Mouse (Mus musculus): ENCODE measurements at regions not wholly inside any gene's neighbourhood (a gene's known extent, or its start where the extent isn't known, plus 50 kb on each side); places are given as distances from the start of the nearest gene placed in this dataset.

GRCm38 (mm10) chr6:143532380-143532779, 365.4 kb downstream of the Etnk1 start:
- Histone ChIP-seq H3K4me2 (ENCODE audit: low read depth, low read length) (no peak overlapping the region), H3K4me1 (ENCODE audit: control insufficient read depth, insufficient read depth, low read length) (peaks cover 16% of the 10 kb centered on the region), H3K9me3 (ENCODE audit: control insufficient read depth, low read length) (no peaks in the 10 kb centered on the region), H3K36me3 (ENCODE audit: control insufficient read depth, insufficient read depth, low read length) (no peaks in the 10 kb centered on the region), H3K27me3 (replicated peaks; ENCODE audit: control insufficient read depth, insufficient read depth, low read length) (no peaks in the 10 kb centered on the region), H3K9ac (ENCODE audit: low read depth, low read length) (no peak overlapping the region), H3K27ac (replicated peaks; ENCODE audit: low read depth, low read length) (no peak overlapping the region), H3K4me3 (ENCODE audit: low read depth, low read length) (no peak overlapping the region)
- no peak for ATAC-seq (ENCODE audit: low read depth)
- 87% methylated on average over 12 of the region's 12 CpGs for WGBS
- DNase-seq (ENCODE audit: low spot score): no peak

- no peak overlapping the region for H3K9ac ChIP-seq (ENCODE audit: low read depth, low read length)
- H3K27ac ChIP-seq (replicated peaks; ENCODE audit: low read depth, low read length): no peak overlapping the region
- peaks cover 16% of the 10 kb centered on the region for H3K4me1 ChIP-seq (ENCODE audit: control insufficient read depth, insufficient read depth, low read length)
- peak; percentile 7 for DNase-seq (ENCODE audit: low spot score)
- H3K36me3 ChIP-seq (ENCODE audit: control insufficient read depth, insufficient read depth, low read length): no peaks in the 10 kb centered on the region
- 71% methylated on average over 12 of the region's 12 CpGs for WGBS
- no peaks in the 10 kb centered on the region for H3K27me3 ChIP-seq (replicated peaks; ENCODE audit: control insufficient read depth, insufficient read depth, low read length)
- no peak overlapping the region for H3K4me2 ChIP-seq (ENCODE audit: low read depth, low read length)
- no peaks in the 10 kb centered on the region for H3K9me3 ChIP-seq (ENCODE audit: control insufficient read depth, low read length)
- no peak; the same call in 1 of the 2 replicates for ATAC-seq (ENCODE audit: low read depth)
- H3K4me3 ChIP-seq (ENCODE audit: low read depth, low read length): no peak overlapping the region
Observed at GRCm38 (mm10) chr6:143535265-143535664, 368.2 kb downstream of the Etnk1 start.

GRCm38 (mm10) chr6:143535726-143536125, 368.7 kb downstream of the Etnk1 start:
- no peaks in the 10 kb centered on the region for H3K36me3 ChIP-seq (ENCODE audit: control insufficient read depth, insufficient read depth, low read length)
- H3K4me1 ChIP-seq (ENCODE audit: control insufficient read depth, insufficient read depth, low read length): peaks cover 12% of the 10 kb centered on the region
- H3K27me3 ChIP-seq (replicated peaks; ENCODE audit: control insufficient read depth, insufficient read depth, low read length): no peaks in the 10 kb centered on the region
- 81% methylated on average over 15 of the region's 15 CpGs for WGBS
- ATAC-seq (ENCODE audit: low read depth) (no peak), DNase-seq (ENCODE audit: low spot score) (no peak)
- no peak overlapping the region for H3K9ac ChIP-seq (ENCODE audit: low read depth, low read length)
- H3K27ac ChIP-seq (replicated peaks; ENCODE audit: low read depth, low read length): no peak overlapping the region
- H3K4me2 ChIP-seq (ENCODE audit: low read depth, low read length): no peak overlapping the region
- no peak overlapping the region for H3K4me3 ChIP-seq (ENCODE audit: low read depth, low read length)
- H3K9me3 ChIP-seq (ENCODE audit: control insufficient read depth, low read length): no peaks in the 10 kb centered on the region

- DNase-seq (ENCODE audit: low spot score) (no peak), ATAC-seq (ENCODE audit: low read depth) (no peak)
- Histone ChIP-seq H3K4me3 (ENCODE audit: low read depth, low read length) (no peak overlapping the region), H3K36me3 (ENCODE audit: control insufficient read depth, insufficient read depth, low read length) (no peaks in the 10 kb centered on the region), H3K4me2 (ENCODE audit: low read depth, low read length) (no peak overlapping the region), H3K9me3 (ENCODE audit: control insufficient read depth, low read length) (no peaks in the 10 kb centered on the region), H3K27ac (replicated peaks; ENCODE audit: low read depth, low read length) (no peak overlapping the region), H3K4me1 (ENCODE audit: control insufficient read depth, insufficient read depth, low read length) (peaks cover 3% of the 10 kb centered on the region), H3K9ac (ENCODE audit: low read depth, low read length) (no peak overlapping the region), H3K27me3 (replicated peaks; ENCODE audit: control insufficient read depth, insufficient read depth, low read length) (no peaks in the 10 kb centered on the region)
- 83% methylated on average over 11 of the region's 11 CpGs for WGBS
Observed at GRCm38 (mm10) chr6:143536525-143537293, 369.7 kb downstream of the Etnk1 start.

GRCm38 (mm10) chr6:143547406-143547903, 380.4 kb downstream of the Etnk1 start:
- Histone ChIP-seq H3K4me2 (ENCODE audit: low read depth, low read length) (no peak overlapping the region), H3K36me3 (ENCODE audit: control insufficient read depth, insufficient read depth, low read length) (no peaks in the 10 kb centered on the region), H3K27me3 (replicated peaks; ENCODE audit: control insufficient read depth, insufficient read depth, low read length) (no peaks in the 10 kb centered on the region), H3K4me1 (ENCODE audit: control insufficient read depth, insufficient read depth, low read length) (no peaks in the 10 kb centered on the region), H3K27ac (replicated peaks; ENCODE audit: low read depth, low read length) (no peak overlapping the region), H3K9me3 (ENCODE audit: control insufficient read depth, low read length) (no peaks in the 10 kb centered on the region), H3K9ac (ENCODE audit: low read depth, low read length) (no peak overlapping the region), H3K4me3 (ENCODE audit: low read depth, low read length) (no peak overlapping the region)
- 80% methylated on average over 10 of the region's 10 CpGs for WGBS
- DNase-seq (ENCODE audit: low spot score) (no peak), ATAC-seq (ENCODE audit: low read depth) (no peak)

- H3K36me3 ChIP-seq (ENCODE audit: control insufficient read depth, insufficient read depth, low read length): no peaks in the 10 kb centered on the region
- no peak overlapping the region for H3K27ac ChIP-seq (replicated peaks; ENCODE audit: low read depth, low read length)
- WGBS: 73% methylated on average over 3 of the region's 3 CpGs
- H3K9ac ChIP-seq (ENCODE audit: low read depth, low read length): no peak overlapping the region
- no peaks in the 10 kb centered on the region for H3K9me3 ChIP-seq (ENCODE audit: control insufficient read depth, low read length)
- ATAC-seq (ENCODE audit: low read depth) (no peak), DNase-seq (ENCODE audit: low spot score) (no peak)
- H3K4me3 ChIP-seq (ENCODE audit: low read depth, low read length): no peak overlapping the region
- 0 out of 2 replicates have a peak, but pooled peaks cover 4% of the 10 kb centered on the region for H3K4me1 ChIP-seq (ENCODE audit: control insufficient read depth, insufficient read depth, low read length)
- no peak overlapping the region for H3K4me2 ChIP-seq (ENCODE audit: low read depth, low read length)
- no peaks in the 10 kb centered on the region for H3K27me3 ChIP-seq (replicated peaks; ENCODE audit: control insufficient read depth, insufficient read depth, low read length)
Observed at GRCm38 (mm10) chr6:143554946-143555345, 387.9 kb downstream of the Etnk1 start.

GRCm38 (mm10) chr6:143558046-143558884, 391.2 kb downstream of the Etnk1 start:
- Histone ChIP-seq H3K4me2 (ENCODE audit: low read depth, low read length) (no peak overlapping the region), H3K4me3 (ENCODE audit: low read depth, low read length) (no peak overlapping the region), H3K9me3 (ENCODE audit: control insufficient read depth, low read length) (no peaks in the 10 kb centered on the region), H3K4me1 (ENCODE audit: control insufficient read depth, insufficient read depth, low read length) (0 out of 2 replicates have a peak, but pooled peaks cover 4% of the 10 kb centered on the region), H3K27ac (replicated peaks; ENCODE audit: low read depth, low read length) (0 out of 2 replicates have a peak overlapping the region, but pooled peaks have one; percentile 10), H3K27me3 (replicated peaks; ENCODE audit: control insufficient read depth, insufficient read depth, low read length) (no peaks in the 10 kb centered on the region), H3K36me3 (ENCODE audit: control insufficient read depth, insufficient read depth, low read length) (no peaks in the 10 kb centered on the region), H3K9ac (ENCODE audit: low read depth, low read length) (no peak overlapping the region)
- 67% methylated on average over 11 of the region's 11 CpGs for WGBS
- DNase-seq (ENCODE audit: low spot score): peak; percentile 57
- peak; percentile 60; the same call in 1 of the 2 replicates for ATAC-seq (ENCODE audit: low read depth)

- Histone ChIP-seq H3K27me3 (replicated peaks; ENCODE audit: control insufficient read depth, insufficient read depth, low read length) (no peaks in the 10 kb centered on the region), H3K4me1 (ENCODE audit: control insufficient read depth, insufficient read depth, low read length) (0 out of 2 replicates have a peak, but pooled peaks cover 4% of the 10 kb centered on the region), H3K4me2 (ENCODE audit: low read depth, low read length) (no peak overlapping the region), H3K9ac (ENCODE audit: low read depth, low read length) (no peak overlapping the region), H3K4me3 (ENCODE audit: low read depth, low read length) (no peak overlapping the region), H3K9me3 (ENCODE audit: control insufficient read depth, low read length) (no peaks in the 10 kb centered on the region), H3K27ac (replicated peaks; ENCODE audit: low read depth, low read length) (peak overlapping the region; percentile 6; the same call in 1 of the 2 replicates), H3K36me3 (ENCODE audit: control insufficient read depth, insufficient read depth, low read length) (no peaks in the 10 kb centered on the region)
- ATAC-seq (ENCODE audit: low read depth) (no peak), DNase-seq (ENCODE audit: low spot score) (no peak)
- 44% methylated on average over 4 of the region's 4 CpGs for WGBS
Observed at GRCm38 (mm10) chr6:143559316-143559715, 392.3 kb downstream of the Etnk1 start.
